Mouse (Mus musculus): ENCODE measurements around the gene Gm13691.

Gm13691 gene

GRCm38 (mm10) chr2:83990253-83990652 lies at the start of gene Gm13691:
TSS of gene Gm13691 (plus strand) at chr2:83990553.
- no CpG with 5 or more reads among the region's 6 CpGs for WGBS

GRCm38 (mm10) chr2:83940931-83941361 lies 49.4 kb upstream of the Gm13691 start, which contains the start of gene Zswim2:
TSS of gene Zswim2 (minus strand) at chr2:83941228.
- under 1% methylated on average over 20 of the region's 20 CpGs for WGBS

- WGBS = 10% methylated on average over 3 of the region's 3 CpGs
Measured at GRCm38 (mm10) chr2:83941378-83941777, 49.0 kb upstream of the Gm13691 start.

- 78% methylated on average over 4 of the region's 4 CpGs for WGBS
Measured at GRCm38 (mm10) chr2:83941792-83942191, 48.6 kb upstream of the Gm13691 start.

- no CpG with 5 or more reads among the region's 6 CpGs for WGBS
Measured at GRCm38 (mm10) chr2:83955393-83955792, 35.0 kb upstream of the Gm13691 start, which contains the start of gene Gm13698. TSS of gene Gm13698 (plus strand) at chr2:83955693.

- no CpG with 5 or more reads among the region's 6 CpGs for WGBS
Measured at GRCm38 (mm10) chr2:83961203-83961602, 29.1 kb upstream of the Gm13691 start, which contains the start of gene Gm13693. TSS of gene Gm13693 (plus strand) at chr2:83961503.

GRCm38 (mm10) chr2:83967013-83967412 lies 23.3 kb upstream of the Gm13691 start, which contains the start of gene Gm13695:
TSS of gene Gm13695 (plus strand) at chr2:83967313.
- no CpG with 5 or more reads among the region's 6 CpGs for WGBS

- WGBS = no CpG with 5 or more reads among the region's 6 CpGs
Measured at GRCm38 (mm10) chr2:83972823-83973222, 17.5 kb upstream of the Gm13691 start, which contains the start of gene Gm13696. TSS of gene Gm13696 (plus strand) at chr2:83973123.

- WGBS = no CpG with 5 or more reads among the region's 6 CpGs
Measured at GRCm38 (mm10) chr2:83978633-83979032, 11.7 kb upstream of the Gm13691 start, which contains the start of gene Gm13694. TSS of gene Gm13694 (plus strand) at chr2:83978933.

- WGBS = no CpG with 5 or more reads among the region's 6 CpGs
Measured at GRCm38 (mm10) chr2:83984443-83984842, 5.9 kb upstream of the Gm13691 start, which contains the start of gene Gm13697. TSS of gene Gm13697 (plus strand) at chr2:83984743.

GRCm38 (mm10) chr2:83993639-83994255 lies 3.4 kb downstream of the Gm13691 start:
- WGBS = 46% methylated on average over 8 of the region's 9 CpGs

GRCm38 (mm10) chr2:83994526-83994925 lies 4.2 kb downstream of the Gm13691 start:
- 86% methylated on average over 2 of the region's 3 CpGs for WGBS

- 21% methylated on average over 1 of the region's 1 CpGs for WGBS
Measured at GRCm38 (mm10) chr2:84008913-84009312, 18.6 kb downstream of the Gm13691 start.

GRCm38 (mm10) chr2:84009818-84010217 lies 19.5 kb downstream of the Gm13691 start:
- 81% methylated on average over 3 of the region's 3 CpGs for WGBS

- 78% methylated on average over 6 of the region's 6 CpGs for WGBS
Measured at GRCm38 (mm10) chr2:84014572-84014971, 24.2 kb downstream of the Gm13691 start.

- 82% methylated on average over 5 of the region's 5 CpGs for WGBS
Measured at GRCm38 (mm10) chr2:84016291-84016690, 25.9 kb downstream of the Gm13691 start.

GRCm38 (mm10) chr2:84018330-84018729 lies 28.0 kb downstream of the Gm13691 start:
- 46% methylated on average over 3 of the region's 3 CpGs for WGBS

- 87% methylated on average over 8 of the region's 8 CpGs for WGBS
Measured at GRCm38 (mm10) chr2:84019519-84020305, 29.4 kb downstream of the Gm13691 start.

- 35% methylated on average over 2 of the region's 2 CpGs for WGBS
Measured at GRCm38 (mm10) chr2:84021930-84022329, 31.6 kb downstream of the Gm13691 start.

GRCm38 (mm10) chr2:84022905-84023304 lies 32.6 kb downstream of the Gm13691 start:
- 95% methylated on average over 2 of the region's 2 CpGs for WGBS

- 69% methylated on average over 2 of the region's 2 CpGs for WGBS
Measured at GRCm38 (mm10) chr2:84023319-84023718, 33.0 kb downstream of the Gm13691 start.

GRCm38 (mm10) chr2:84025217-84025616 lies 34.9 kb downstream of the Gm13691 start:
- 51% methylated on average over 4 of the region's 4 CpGs for WGBS

All from cerebral cortex, adult 2 months (tissue).